ENCODE assay signal across 21 mouse cellular contexts in the genomic region with DNA sequence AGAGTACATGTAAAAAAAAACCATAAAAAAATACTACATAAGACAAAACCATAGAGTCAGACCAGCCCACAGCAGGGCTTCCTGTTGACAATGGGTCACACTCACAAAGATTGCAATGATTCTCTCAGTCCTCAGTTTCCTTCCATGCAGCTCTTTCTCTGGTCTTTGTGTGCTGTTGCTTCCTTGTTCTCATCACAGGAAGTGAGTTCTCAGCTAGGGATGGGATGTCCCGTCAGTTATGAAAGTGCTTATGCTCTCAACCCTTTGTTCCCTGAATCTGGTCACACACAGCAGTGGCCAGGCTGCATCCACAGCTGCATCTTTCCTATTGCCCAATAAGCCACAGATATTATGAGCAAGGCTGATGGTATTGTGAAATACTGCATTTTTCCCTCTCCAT. TPM values are rescaled to one million over a fixed set of nuclear protein-coding genes. Genes with fewer than 3 reads are reported as not detected.
A peak's percentile ranks its signal among the peaks of the same experiment; 100 is the strongest.
DNase-seq lines count a peak whose midpoint lies in the region; ATAC-seq and TF ChIP-seq lines count a peak whose summit lies in the region.
"Had no signal": no experiment of that assay in that cellular context is flagged by ENCODE, and none has a peak within 500 bp of the region (broad histone marks: within the 10 kb centered on the region; RNA-seq: fewer than 3 reads in every experiment).

No protein-coding gene starts in this region.

- ATAC-seq in liver, postnatal 0 days: peak; percentile 41; the same call in 1 of the 2 replicates
- no peak for ATAC-seq in liver, embryonic 12.5 days
- ATAC-seq: hindbrain, postnatal 0 days; Patski had no signal

- no peaks in the 10 kb centered on the region for H3K27me3 ChIP-seq in liver, postnatal 0 days (ENCODE audit: insufficient read depth, low read length)
- H3K27me3 ChIP-seq in liver, embryonic 12.5 days (replicated peaks): no peaks in the 10 kb centered on the region
- H3K27me3 ChIP-seq: neural tube, embryonic 13.5 days had no signal

- TF ChIP-seq CTCF in gastrocnemius, adult 2 months (IDR thresholded peaks at IDR 0.05): no peak
- TF ChIP-seq CTCF in liver, postnatal 0 days (IDR thresholded peaks at IDR 0.05; ENCODE audit: low read depth): no peak
- TF ChIP-seq CTCF in bone marrow macrophage, adult 2 months (IDR thresholded peaks at IDR 0.05; ENCODE audit: low read depth, low read length): no peak
- TF ChIP-seq CTCF in left cerebral cortex, adult 2 months (IDR thresholded peaks at IDR 0.05): no peak

- H3K36me3 ChIP-seq in liver, postnatal 0 days (replicated peaks; ENCODE audit: insufficient read depth, low read length): no peaks in the 10 kb centered on the region
- H3K36me3 ChIP-seq in liver, embryonic 12.5 days: no peaks in the 10 kb centered on the region
- H3K36me3 ChIP-seq: embryonic facial prominence, embryonic 10.5 days; limb, embryonic 10.5 days; neural tube, embryonic 13.5 days had no signal

- intact Hi-C loops in gastrocnemius, adult 2 months (cut with DNase I): no loop called here
- intact Hi-C loops in gastrocnemius, postnatal 14 days (cut with DNase I; ENCODE audit: low total_unique reads): no loop called here
- intact Hi-C loops in left cerebral cortex, adult 2 months (cut with DNase I): no loop called here

- H3K4me2 ChIP-seq in liver, postnatal 0 days (ENCODE audit: low read depth, low read length): no peak overlapping the region
- H3K4me2 ChIP-seq in liver, embryonic 12.5 days: no peak overlapping the region
- H3K4me2 ChIP-seq: neural tube, embryonic 13.5 days had no signal

- DNase-seq in gastrocnemius, adult 2 months: no peak
- DNase-seq in gastrocnemius, postnatal 14 days: no peak
- DNase-seq in liver, postnatal 0 days: no peak
- peak; percentile 71 for DNase-seq in naive thymus-derived CD4-positive, alpha-beta T cell, adult 2 months (ENCODE audit: low read depth)
- DNase-seq in left cerebral cortex, adult 2 months (ENCODE audit: extremely low spot score in 1 of 2, low spot score in 2 of 2): no peak
- DNase-seq in frontal cortex, postnatal 10 days (ENCODE audit: low spot score in 2 of 2): no peak
- DNase-seq: cerebellum, postnatal 25 days; gastrocnemius, postnatal 25 days; kidney, adult 9 months; layer of hippocampus, postnatal 36 days; lung, adult 18-20 months had no signal

- TF ChIP-seq EP300 in liver, postnatal 0 days (IDR thresholded peaks at IDR 0.05; ENCODE audit: low read depth): 0 out of 2 replicates have a peak, but pooled peaks have one; percentile 21

- peak overlapping the region; percentile 38; the same call in 1 of the 2 replicates for H3K27ac ChIP-seq in gastrocnemius, adult 2 months
- H3K27ac ChIP-seq in liver, postnatal 0 days (ENCODE audit: low read depth): no peak overlapping the region
- H3K27ac ChIP-seq in liver, embryonic 12.5 days: no peak overlapping the region
- H3K27ac ChIP-seq in bone marrow macrophage, adult 2 months (ENCODE audit: insufficient read depth, low read depth, low read length): peak overlapping the region; percentile 98
- H3K27ac ChIP-seq in left cerebral cortex, adult 2 months: no peak overlapping the region
- H3K27ac ChIP-seq: embryonic facial prominence, embryonic 10.5 days; hindbrain, postnatal 0 days; limb, embryonic 10.5 days; neural tube, embryonic 13.5 days had no signal

- TF ChIP-seq POLR2A in bone marrow macrophage, adult 2 months (IDR thresholded peaks at IDR 0.05; ENCODE audit: borderline replicate concordance, low read depth, low read length): no peak

- H3K9ac ChIP-seq in liver, postnatal 0 days (replicated peaks): no peak overlapping the region
- H3K9ac ChIP-seq in liver, embryonic 12.5 days: no peak overlapping the region
- H3K9ac ChIP-seq: neural tube, embryonic 13.5 days had no signal

- 36% methylated on average over 1 of the region's 1 CpGs for WGBS in liver, postnatal 0 days (ENCODE audit: insufficient replicate concordance)
- 38% methylated on average over 1 of the region's 1 CpGs for WGBS in liver, embryonic 12.5 days (ENCODE audit: insufficient replicate concordance)

- H3K4me3 ChIP-seq in gastrocnemius, adult 2 months: peak overlapping the region; percentile 34; the same call in 1 of the 2 replicates
- no peak overlapping the region for H3K4me3 ChIP-seq in liver, postnatal 0 days (ENCODE audit: low read depth, low read length)
- H3K4me3 ChIP-seq in liver, embryonic 12.5 days: no peak overlapping the region
- H3K4me3 ChIP-seq in bone marrow macrophage, adult 2 months (ENCODE audit: insufficient read depth, low read length): no peak overlapping the region
- no peak overlapping the region for H3K4me3 ChIP-seq in left cerebral cortex, adult 2 months
- H3K4me3 ChIP-seq: embryonic facial prominence, embryonic 10.5 days; erythroblast, embryonic 14.5 days; limb, embryonic 10.5 days; neural tube, embryonic 13.5 days had no signal

- H3K9me3 ChIP-seq in liver, postnatal 0 days (ENCODE audit: low read length): no peaks in the 10 kb centered on the region
- no peaks in the 10 kb centered on the region for H3K9me3 ChIP-seq in liver, embryonic 12.5 days (replicated peaks)
- H3K9me3 ChIP-seq: embryonic facial prominence, embryonic 10.5 days; limb, embryonic 10.5 days; neural tube, embryonic 13.5 days had no signal

- peaks cover 13% of the 10 kb centered on the region for H3K4me1 ChIP-seq in liver, postnatal 0 days (ENCODE audit: insufficient read depth)
- H3K4me1 ChIP-seq in liver, embryonic 12.5 days: no peaks in the 10 kb centered on the region
- peaks cover 38% of the 10 kb centered on the region for H3K4me1 ChIP-seq in bone marrow macrophage, adult 2 months (ENCODE audit: control insufficient read depth, insufficient read depth, low read length)
- H3K4me1 ChIP-seq: embryonic facial prominence, embryonic 10.5 days; limb, embryonic 10.5 days; neural tube, embryonic 13.5 days had no signal

RNA-seq across cellular contexts. Expression of a gene that starts 2.9 kb away (rescaled TPM):
- total RNA-seq in gastrocnemius, adult 2 months (2021): 1 to 10 TPM in 1 of 2 experiments, under 1 TPM in 1; 0.54 to 2.7 TPM
- 1 to 10 TPM; 1.6 to 5.5 TPM for total RNA-seq in gastrocnemius, postnatal 14 days (2021)
- polyA plus RNA-seq in liver, postnatal 0 days (2015; fragmentation: Nextera tagmentation; extraction: Ambion mirVana): 3.2 and 3.8 TPM in 2 replicates
- 1.3 and 2.1 TPM in 2 replicates for polyA plus RNA-seq in liver, embryonic 12.5 days (2016; fragmentation: Nextera tagmentation; extraction: Ambion mirVana)
- polyA plus RNA-seq in bone marrow macrophage, adult 2 months (2012; ENCODE audit: insufficient read depth, insufficient read length, missing spikeins): 338 and 351 TPM in 2 replicates
- 1 to 10 TPM; 1.7 to 2.9 TPM for total RNA-seq in left cerebral cortex, adult 2 months (2021)
- polyA plus RNA-seq: erythroblast, embryonic 14.5 days; Patski had no signal

RNA-seq across cellular contexts. Expression of a gene that starts 23.1 kb away (rescaled TPM):
- 1 to 10 TPM; 4.0 TPM for total RNA-seq in gastrocnemius, adult 2 months (2021)
- total RNA-seq in gastrocnemius, postnatal 14 days (2021): 1 to 10 TPM; 4.7 to 5.3 TPM
- 1.5 and 1.7 TPM in 2 replicates for polyA plus RNA-seq in liver, postnatal 0 days (2015; fragmentation: Nextera tagmentation; extraction: Ambion mirVana)
- 0.31 and 0.38 TPM in 2 replicates for polyA plus RNA-seq in liver, embryonic 12.5 days (2016; fragmentation: Nextera tagmentation; extraction: Ambion mirVana)
- not detected in 2 replicates for polyA plus RNA-seq in bone marrow macrophage, adult 2 months (2012; ENCODE audit: insufficient read depth, insufficient read length, missing spikeins)
- not detected for total RNA-seq in left cerebral cortex, adult 2 months (2021)
- total RNA-seq: hindbrain, postnatal 0 days; layer of hippocampus, postnatal 36 days; megakaryocyte-erythroid progenitor cell, adult 5-6 weeks; midbrain, postnatal 0 days had no signal
- polyA plus RNA-seq: erythroblast, embryonic 14.5 days; hindbrain, postnatal 0 days; midbrain, postnatal 0 days had no signal

RNA-seq across cellular contexts. Expression of a gene that starts 27.7 kb away (rescaled TPM):
- not detected for total RNA-seq in gastrocnemius, adult 2 months (2021)
- total RNA-seq in gastrocnemius, postnatal 14 days (2021): under 1 TPM in 1 of 2 experiments, not detected in 1; 0.29 TPM
- polyA plus RNA-seq in liver, postnatal 0 days (2015; fragmentation: Nextera tagmentation; extraction: Ambion mirVana): 1.6 and 2.1 TPM in 2 replicates
- not detected in 2 replicates for polyA plus RNA-seq in liver, embryonic 12.5 days (2016; fragmentation: Nextera tagmentation; extraction: Ambion mirVana)
- 13.4 and 15.4 TPM in 2 replicates for polyA plus RNA-seq in bone marrow macrophage, adult 2 months (2012; ENCODE audit: insufficient read depth, insufficient read length, missing spikeins)
- 1 to 10 TPM; 1.3 to 1.5 TPM for total RNA-seq in left cerebral cortex, adult 2 months (2021)
- total RNA-seq: gastrocnemius, postnatal 25 days; hindbrain, postnatal 0 days; midbrain, postnatal 0 days had no signal
- polyA plus RNA-seq: embryonic facial prominence, embryonic 10.5 days; erythroblast, embryonic 14.5 days; hindbrain, postnatal 0 days; limb, embryonic 10.5 days; midbrain, postnatal 0 days; neural tube, embryonic 13.5 days; Patski had no signal

RNA-seq across cellular contexts. Expression of a gene that starts 44.3 kb away (rescaled TPM):
- 1 to 10 TPM; 1.3 to 3.4 TPM for total RNA-seq in gastrocnemius, adult 2 months (2021)
- total RNA-seq in gastrocnemius, postnatal 14 days (2021): 1 to 10 TPM; 3.9 to 6.8 TPM
- polyA plus RNA-seq in liver, postnatal 0 days (2015; fragmentation: Nextera tagmentation; extraction: Ambion mirVana): 13.1 and 13.4 TPM in 2 replicates
- 3.2 and 3.4 TPM in 2 replicates for polyA plus RNA-seq in liver, embryonic 12.5 days (2016; fragmentation: Nextera tagmentation; extraction: Ambion mirVana)
- polyA plus RNA-seq in bone marrow macrophage, adult 2 months (2012; ENCODE audit: insufficient read depth, insufficient read length, missing spikeins): 610 and 628 TPM in 2 replicates
- total RNA-seq in left cerebral cortex, adult 2 months (2021): 1 to 10 TPM; 1.4 to 2.3 TPM
- polyA plus RNA-seq: erythroblast, embryonic 14.5 days; Patski had no signal

Comparison
In these comparisons a context has a peak if more than half of its experiments do, and no peak if none do; other contexts are left out.
1. H3K27ac ChIP-seq: peak in gastrocnemius, adult 2 months (single experiment) and bone marrow macrophage, adult 2 months (single experiment); none in liver, postnatal 0 days (single experiment), liver, embryonic 12.5 days (single experiment) and left cerebral cortex, adult 2 months (single experiment).
2. RNA of a gene that starts 23.1 kb away (total RNA-seq): 4.7 to 5.3 TPM in gastrocnemius, postnatal 14 days and 4.0 TPM in gastrocnemius, adult 2 months; not detected in left cerebral cortex, adult 2 months; every median in the first group is over 4 times any median in the second.